Mouse (Mus musculus) testis, adult 2 months (tissue): ENCODE results near the gene Slc18b1. TPM values are rescaled to one million over a fixed set of nuclear protein-coding genes. Genes with fewer than 3 reads are reported as not detected.

Experiments
- H3K27ac ChIP-seq: fragments of 200-500 bp; 2 replicates; pipeline ENCODE4 v1.5.1; 2012; ENCODE audit warnings: low read depth, low read length; ENCODE audit not compliant: control insufficient read depth, insufficient read depth
- H3K27me3 ChIP-seq: fragments of 200-500 bp; 2 replicates; pipeline ENCODE4 v1.6.1; 2012; ENCODE audit warnings: mild to moderate bottlenecking, low read length, moderate library complexity; ENCODE audit not compliant: control insufficient read depth, insufficient read depth
- H3K36me3 ChIP-seq: fragments of 200-500 bp; 2 replicates; pipeline ENCODE4 v1.6.1; 2012; ENCODE audit warnings: mild to moderate bottlenecking, low read length; ENCODE audit not compliant: control insufficient read depth, insufficient read depth
- H3K4me1 ChIP-seq: fragments of 200-500 bp; 2 replicates; pipeline ENCODE4 v1.6.1; 2012; ENCODE audit warnings: low read length; ENCODE audit not compliant: control insufficient read depth, insufficient read depth
- H3K4me3 ChIP-seq: fragments of 200-500 bp; 2 replicates; pipeline ENCODE4 v1.5.1; 2012; ENCODE audit warnings: low read depth, mild to moderate bottlenecking, low read length, moderate library complexity, mixed read lengths; ENCODE audit not compliant: control insufficient read depth
- CTCF ChIP-seq: fragments of 200-500 bp; IDR thresholded peaks from 2 replicates; pipeline ENCODE4 v1.5.1; 2012; ENCODE audit warnings: low read depth, mild to moderate bottlenecking, inconsistent platforms, low read length, moderate library complexity; ENCODE audit not compliant: control insufficient read depth, insufficient read depth, insufficient replicate concordance
- POLR2A ChIP-seq: fragments of 200-500 bp; IDR thresholded peaks from 2 replicates; pipeline ENCODE4 v1.6.1; 2012; ENCODE audit warnings: low read depth, mild to moderate bottlenecking, inconsistent platforms, low read length, moderate library complexity; ENCODE audit not compliant: control insufficient read depth
- polyA plus RNA-seq: library from polyadenylated mRNA; depleted of rRNA; stranded (reverse); fragments of >200 nt; gene quantifications from 2 replicates; pipeline ENCODE4 v1.2.3, GENCODE M21; 2012

Gene Slc18b1
- polyA plus RNA-seq, 1 experiment, result 1.9 TPM

DNA sequence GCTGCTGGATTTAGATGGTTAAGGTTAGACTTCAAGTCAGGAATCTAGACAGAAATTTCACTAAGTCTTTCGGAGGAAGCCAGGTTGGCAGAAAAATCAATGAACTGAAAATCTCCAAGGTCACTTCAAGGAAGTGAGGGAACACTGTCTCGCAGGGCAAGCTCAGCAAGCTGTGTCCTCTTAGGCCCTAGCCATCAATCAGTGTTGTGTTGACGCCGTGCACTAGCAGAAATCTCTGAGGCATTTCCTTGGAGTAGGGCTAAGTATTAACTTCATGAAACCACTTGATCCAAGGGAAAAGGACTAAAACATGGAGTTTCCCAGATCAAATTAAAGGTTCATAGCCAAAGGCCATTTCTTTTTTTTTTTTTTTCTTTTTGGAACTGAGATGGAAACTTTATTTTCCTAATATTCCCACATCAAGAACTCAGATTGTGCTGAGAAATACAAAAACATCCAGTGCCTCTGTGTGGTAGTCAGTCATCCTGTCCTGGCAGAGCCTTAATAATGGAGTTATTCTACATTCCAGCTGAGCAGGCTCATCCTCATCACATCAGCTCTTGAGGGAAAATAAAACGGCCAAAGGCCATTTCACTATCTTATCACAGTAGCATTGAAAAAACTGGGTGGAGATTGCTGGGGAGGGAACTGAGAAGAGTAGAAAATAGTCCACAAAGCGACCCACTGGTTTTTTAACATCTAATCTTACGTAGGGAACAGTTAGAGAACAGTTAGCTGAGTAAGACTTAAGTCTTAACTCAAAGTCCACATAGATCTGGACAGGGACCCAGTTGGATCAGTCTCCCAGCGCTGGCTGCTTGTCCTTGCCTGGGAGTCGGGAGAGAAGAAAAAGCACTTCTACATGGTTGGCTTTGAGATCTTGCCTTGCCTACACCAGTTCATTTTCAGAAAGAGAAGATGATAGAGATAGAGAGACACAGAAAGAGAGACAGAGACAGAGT is 39.5 kb downstream of the Slc18b1 start:
- no peaks in the 10 kb centered on the region for H3K27me3 ChIP-seq
- H3K27ac ChIP-seq, result no peak overlapping the region
- TF ChIP-seq POLR2A (no peak), CTCF (no peak)
- H3K4me3 ChIP-seq, result no peak overlapping the region
- no peaks in the 10 kb centered on the region for H3K36me3 ChIP-seq
- no peaks in the 10 kb centered on the region for H3K4me1 ChIP-seq

DNA sequence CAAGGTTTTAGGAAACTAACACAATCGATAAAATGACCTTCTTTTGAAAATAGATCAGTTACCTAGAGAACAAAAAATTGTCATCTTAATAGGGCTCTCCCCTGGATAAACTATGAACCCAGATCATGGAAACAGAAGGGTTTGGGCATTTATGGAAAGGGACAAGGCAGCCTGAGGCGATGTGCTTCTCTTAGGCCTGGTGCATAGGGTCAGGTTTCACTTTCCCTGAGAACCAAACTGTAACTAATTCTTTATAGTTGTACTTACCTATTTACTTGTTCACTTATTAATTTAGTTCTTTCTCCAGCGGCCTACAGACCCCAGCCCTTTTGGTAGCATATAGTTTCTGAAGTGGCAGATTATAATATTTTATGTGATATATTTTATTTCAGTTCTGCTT is 40.3 kb downstream of the Slc18b1 start:
- Histone ChIP-seq H3K27ac (no peak overlapping the region), H3K27me3 (no peaks in the 10 kb centered on the region), H3K4me1 (no peaks in the 10 kb centered on the region), H3K36me3 (no peaks in the 10 kb centered on the region), H3K4me3 (no peak overlapping the region)
- no peak for TF ChIP-seq CTCF
- no peak for TF ChIP-seq POLR2A

DNA sequence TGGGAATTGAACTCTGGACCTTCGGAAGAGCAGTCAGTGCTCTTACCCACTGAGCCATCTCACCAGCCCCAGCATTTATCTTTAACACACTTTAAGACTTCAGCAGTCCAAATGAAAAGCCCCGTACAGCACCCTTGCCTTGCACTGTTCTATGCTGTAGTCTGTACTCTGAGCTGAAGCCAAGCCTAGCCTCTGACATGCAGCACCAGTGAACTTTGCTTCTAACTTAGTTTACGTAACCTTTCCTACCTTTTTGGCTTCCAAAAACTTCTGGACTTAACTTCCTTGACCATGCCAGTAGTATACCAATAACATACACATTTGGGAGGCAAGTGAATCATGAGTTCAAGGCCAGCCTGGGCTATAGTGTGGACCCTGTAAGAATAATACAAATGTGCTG is 42.1 kb downstream of the Slc18b1 start:
- no peak for TF ChIP-seq CTCF
- no peak for TF ChIP-seq POLR2A
- Histone ChIP-seq H3K27ac (no peak overlapping the region), H3K4me1 (no peaks in the 10 kb centered on the region), H3K36me3 (no peaks in the 10 kb centered on the region), H3K27me3 (no peaks in the 10 kb centered on the region), H3K4me3 (no peak overlapping the region)

DNA sequence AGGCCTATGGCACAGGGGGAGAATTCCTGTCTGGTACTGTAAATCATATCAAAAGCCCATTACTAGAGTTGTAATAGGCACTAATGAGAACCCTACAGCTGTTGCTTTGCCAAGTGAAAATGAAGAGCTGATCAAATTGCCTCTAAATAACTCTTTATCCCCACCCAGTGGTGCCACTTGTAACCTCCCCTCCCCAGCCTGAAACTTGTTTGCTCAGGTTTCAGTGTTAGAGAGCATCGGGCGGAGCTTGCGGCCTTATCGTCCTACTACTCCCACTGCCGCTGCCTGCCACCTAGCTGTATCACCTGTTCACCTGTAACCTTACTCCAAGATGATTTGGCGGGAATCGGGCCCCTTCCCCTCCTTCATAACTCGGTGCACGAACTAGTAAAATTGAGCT is 42.6 kb downstream of the Slc18b1 start:
- Histone ChIP-seq H3K27ac (no peak overlapping the region), H3K27me3 (no peaks in the 10 kb centered on the region), H3K4me1 (no peaks in the 10 kb centered on the region), H3K36me3 (no peaks in the 10 kb centered on the region), H3K4me3 (no peak overlapping the region)
- TF ChIP-seq POLR2A, result no peak
- no peak for TF ChIP-seq CTCF

DNA sequence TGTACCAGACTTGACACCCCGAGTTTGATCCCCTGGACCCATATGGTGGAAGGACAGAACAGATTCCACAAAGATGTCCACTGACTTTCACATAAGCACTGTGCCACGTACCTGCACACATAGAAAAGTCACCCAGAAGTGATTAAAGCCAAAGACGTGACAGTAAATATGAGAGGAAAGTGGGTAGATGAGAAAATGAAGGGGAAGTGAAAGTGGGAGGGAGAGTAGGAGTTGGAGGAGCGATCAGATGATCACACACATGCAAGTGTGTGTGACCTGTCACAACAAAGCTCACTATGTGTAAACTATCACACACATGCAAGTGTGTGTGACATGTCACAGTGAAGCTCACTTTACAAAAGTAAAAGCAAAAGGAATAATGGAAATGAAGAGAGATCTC is 43.7 kb downstream of the Slc18b1 start:
- Histone ChIP-seq H3K4me1 (no peaks in the 10 kb centered on the region), H3K27ac (no peak overlapping the region), H3K36me3 (no peaks in the 10 kb centered on the region), H3K4me3 (no peak overlapping the region), H3K27me3 (no peaks in the 10 kb centered on the region)
- TF ChIP-seq POLR2A (no peak), CTCF (no peak)

DNA sequence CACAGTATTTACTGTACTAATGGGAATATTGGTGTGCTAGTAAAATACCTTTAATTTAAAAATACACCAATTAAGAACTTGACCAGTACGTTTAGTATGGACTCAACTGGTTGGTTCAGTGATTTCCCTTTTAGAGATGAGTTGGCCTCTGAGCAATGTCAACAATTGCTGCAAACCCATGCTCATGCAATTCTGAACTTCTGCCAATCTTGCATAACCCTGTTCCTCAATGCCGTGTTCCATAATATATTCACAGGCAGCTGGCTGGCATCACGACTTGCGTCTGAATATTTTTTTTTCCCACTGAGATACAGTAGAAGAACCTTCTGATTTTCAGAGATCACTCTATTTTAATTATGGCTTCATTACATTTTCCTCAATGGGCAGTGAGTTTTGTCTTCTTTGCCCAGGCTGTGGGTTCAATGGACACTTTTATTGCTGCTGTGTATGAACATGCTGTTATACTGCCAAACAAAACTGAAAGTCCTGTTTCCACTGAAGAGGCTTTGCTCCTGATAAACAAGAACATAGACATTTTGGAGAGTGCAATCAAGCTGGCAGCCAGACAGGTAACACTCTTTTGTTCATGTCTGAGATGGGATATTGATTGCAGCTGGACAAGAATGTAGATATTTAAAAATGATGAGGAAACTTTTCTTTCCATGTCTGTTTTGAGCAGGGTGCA is 54.6 kb downstream of the Slc18b1 start, which contains the start of gene Vnn3:
Vnn3 (plus strand) TSS at position 235 of the 685 bp plus-strand sequence.
- no peak within 1 kb of the TSS for H3K4me3 ChIP-seq
- TF ChIP-seq CTCF (no peak), POLR2A (no peak)
- no peak within 1 kb of the TSS for H3K27ac ChIP-seq
- no peaks in the 10 kb centered on the region for H3K4me1 ChIP-seq
- H3K27me3 ChIP-seq, result no peaks in the 10 kb centered on the region
- no peaks in the 10 kb centered on the region for H3K36me3 ChIP-seq

DNA sequence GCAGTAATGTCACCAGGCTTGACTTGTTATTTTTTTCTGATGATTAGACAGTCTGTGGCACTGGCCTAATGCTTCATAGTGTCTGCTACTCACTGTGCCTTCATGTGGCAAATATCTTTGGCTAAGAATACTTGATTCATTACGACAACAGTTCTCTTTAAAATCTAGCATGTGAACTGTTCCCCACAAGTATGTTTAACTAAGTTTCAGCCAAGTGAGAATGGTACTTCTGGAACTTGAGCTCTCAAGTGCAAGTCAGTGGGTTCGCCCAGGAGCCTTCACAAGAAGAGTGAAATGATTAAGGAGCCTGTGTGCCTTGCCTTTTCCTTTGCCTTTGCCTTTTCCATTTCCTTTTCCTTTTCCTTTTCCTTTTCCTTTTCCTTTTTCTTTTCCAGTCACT is 55.3 kb downstream of the Slc18b1 start:
- no peak for TF ChIP-seq POLR2A
- TF ChIP-seq CTCF, result no peak
- Histone ChIP-seq H3K36me3 (no peaks in the 10 kb centered on the region), H3K4me3 (no peak overlapping the region), H3K27ac (no peak overlapping the region), H3K4me1 (no peaks in the 10 kb centered on the region), H3K27me3 (no peaks in the 10 kb centered on the region)
